Mouse (Mus musculus) spleen, postnatal 10 days (tissue): ENCODE results near the gene Rab3ip.

Experiments used
- DNase-seq, 2 experiments: peaks; one replicate each; pipeline ENCODE4 v3.0.0; 2021 to 2022; ENCODE audit warnings: low spot score in 2 of 2

Rab3ip gene

DNA sequence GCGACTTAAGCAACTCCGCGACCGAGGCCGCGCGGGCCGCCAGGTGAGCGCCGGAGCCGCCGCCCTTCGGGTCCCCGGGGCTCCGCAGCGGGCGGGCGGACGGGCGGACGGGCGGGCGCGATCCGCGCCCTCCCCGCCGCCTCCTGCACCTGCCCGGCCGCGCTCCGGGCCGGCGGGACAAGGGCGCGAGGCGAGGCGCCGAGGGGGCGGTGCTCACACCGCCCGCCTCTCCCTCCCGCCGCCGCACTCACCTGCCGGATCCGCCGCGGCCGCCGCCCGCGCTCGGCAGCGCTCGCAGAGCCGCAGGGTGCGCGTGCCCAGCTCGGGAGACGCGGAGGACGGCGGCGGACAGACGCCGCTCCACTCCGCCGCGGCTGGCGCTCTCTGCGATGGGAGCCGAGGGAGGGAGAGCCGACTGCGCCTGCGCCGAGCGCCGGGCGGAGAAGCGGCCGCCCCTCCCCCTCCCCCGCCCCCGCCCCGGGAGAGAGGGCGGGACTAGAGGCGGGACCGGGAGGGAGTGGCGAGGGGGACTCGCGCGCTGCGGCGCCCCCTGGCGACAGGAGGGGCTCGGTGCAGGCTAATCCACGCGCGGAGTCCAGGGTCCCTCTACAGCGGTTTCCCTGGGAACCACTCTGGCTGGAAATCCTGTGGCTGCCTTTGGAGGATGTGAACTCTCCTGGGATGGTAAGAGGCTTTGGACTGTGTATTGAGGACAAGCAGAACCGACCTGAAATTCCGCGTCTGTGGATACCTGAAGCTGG lies at the start of gene Rab3ip:
Gene Rab3ip (minus strand): TSS at position 761 of the 761 bp plus-strand sequence.
- DNase-seq: peak; percentile 88 to 94

DNA sequence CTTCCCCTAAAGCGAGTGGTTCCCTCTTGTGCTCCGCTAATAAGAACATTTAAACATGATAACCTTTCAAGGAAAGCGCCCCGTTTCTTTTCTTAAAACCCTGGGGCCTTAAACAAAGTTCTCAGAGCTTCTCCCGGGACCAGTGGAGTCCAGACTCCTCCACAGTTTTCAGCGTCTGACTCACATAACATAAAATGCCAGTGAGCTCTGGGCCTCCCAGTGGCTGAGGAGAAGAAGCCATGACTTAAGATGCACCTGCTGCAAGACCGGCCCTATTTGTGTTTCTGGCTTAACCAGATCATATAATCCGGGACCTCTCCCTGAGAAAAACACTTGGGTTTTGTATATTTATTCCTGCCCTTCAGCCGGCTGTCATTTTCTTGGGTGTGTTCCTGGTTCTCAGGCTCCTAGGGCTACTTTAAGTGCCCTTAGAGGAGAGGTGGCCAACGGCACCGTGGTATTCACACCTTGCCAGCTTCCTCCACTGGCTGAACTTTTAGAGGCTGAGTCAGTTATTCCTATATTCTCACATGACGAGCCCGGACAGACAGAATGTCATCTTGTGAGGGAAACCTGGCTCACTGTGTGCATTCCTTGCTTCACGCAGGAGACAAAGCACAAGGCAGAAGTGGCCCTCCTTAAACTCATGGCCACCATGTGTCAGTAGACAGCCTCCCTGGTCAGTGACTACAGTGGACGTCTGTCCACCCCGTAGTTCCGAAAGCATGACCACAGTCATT lies 48.3 kb upstream of the Rab3ip start:
- no peak for DNase-seq

DNA sequence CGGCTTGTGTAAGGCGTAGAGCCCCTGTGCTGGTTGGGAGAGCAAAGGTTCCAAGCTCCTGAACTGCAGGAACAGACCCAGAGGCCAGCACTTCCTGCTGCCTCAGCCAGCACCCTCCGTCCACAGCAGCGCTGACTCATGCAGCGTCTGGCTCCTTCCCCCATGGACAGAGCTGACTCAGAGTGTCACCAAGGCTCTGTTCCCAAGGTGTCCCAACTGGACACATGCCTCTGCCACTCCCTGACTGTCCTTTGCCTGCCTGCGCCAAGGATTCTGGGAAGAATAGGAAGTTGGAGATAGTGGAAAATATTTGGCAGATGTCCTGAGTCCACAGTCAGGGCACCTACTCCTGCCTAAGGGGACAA lies 45.6 kb upstream of the Rab3ip start:
- DNase-seq: no peak

DNA sequence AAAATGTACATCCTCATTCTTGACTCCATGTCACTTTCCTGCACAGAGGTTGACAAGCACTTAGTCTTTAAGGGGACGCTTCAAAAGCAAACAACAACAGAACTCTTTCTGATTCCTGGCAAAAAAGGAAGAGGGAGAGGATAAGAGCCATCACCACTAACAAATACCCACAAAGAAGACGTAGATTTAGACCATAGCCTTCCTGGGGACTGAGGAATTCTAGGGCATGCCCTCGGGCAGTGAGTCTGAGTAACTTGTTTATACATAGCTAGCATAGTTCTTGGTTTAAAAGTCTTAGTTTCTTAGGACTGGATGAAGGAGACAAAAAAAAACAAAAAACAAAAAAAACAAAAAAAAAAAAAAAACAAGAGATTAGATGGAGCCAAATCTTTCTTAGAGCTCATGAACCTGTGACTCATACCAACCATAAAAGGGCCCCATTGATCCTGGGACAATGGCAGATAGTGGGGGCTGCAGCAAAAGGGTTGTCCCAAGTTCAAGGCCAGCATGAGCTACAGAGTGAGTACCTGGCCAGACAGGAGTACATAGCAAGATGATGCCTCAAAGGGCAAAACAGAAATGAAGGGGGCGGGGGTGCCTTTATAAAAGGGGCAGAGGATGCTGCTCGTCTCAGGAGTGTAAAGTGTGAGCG lies 45.1 kb upstream of the Rab3ip start:
- DNase-seq: no peak

DNA sequence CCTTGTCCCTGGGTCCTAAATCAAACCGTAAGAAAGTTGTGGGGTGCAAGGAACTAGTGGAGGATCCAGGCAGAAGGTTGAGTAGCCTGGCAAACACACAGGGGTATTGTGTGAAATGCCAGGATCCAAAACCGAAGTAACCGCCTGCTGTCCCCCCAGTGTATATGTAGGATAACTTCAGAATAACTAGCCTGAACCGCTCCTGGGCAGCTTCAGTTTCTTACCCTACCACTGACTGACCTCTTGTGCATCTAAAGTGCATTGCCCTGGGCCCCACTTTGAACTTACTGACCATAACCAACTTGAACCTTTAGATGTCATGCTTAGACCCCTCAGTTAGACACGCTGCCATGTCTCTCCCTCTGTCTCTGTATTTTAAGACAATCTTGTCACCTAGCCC lies 44.6 kb upstream of the Rab3ip start:
- DNase-seq: no peak

DNA sequence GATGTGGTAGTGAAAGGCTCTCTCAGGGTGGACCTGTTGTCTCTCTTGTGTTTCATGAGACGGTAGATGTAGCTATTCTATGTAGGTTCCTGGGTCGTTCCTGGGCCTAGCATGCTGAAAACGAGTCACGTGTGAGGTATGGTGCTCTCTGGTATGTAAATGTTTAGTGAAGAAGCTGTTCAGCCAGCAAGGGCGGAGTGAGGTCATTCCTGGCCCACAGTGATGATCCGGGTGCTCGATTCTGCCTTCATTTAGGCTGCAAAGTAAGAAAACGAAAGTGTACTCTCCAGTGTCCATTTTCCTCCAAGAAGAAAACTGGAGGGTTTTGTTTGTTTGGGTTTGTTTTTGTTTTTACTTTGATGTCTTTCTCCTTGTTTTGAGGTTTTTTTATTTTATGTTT lies 43.4 kb upstream of the Rab3ip start:
- no peak for DNase-seq

DNA sequence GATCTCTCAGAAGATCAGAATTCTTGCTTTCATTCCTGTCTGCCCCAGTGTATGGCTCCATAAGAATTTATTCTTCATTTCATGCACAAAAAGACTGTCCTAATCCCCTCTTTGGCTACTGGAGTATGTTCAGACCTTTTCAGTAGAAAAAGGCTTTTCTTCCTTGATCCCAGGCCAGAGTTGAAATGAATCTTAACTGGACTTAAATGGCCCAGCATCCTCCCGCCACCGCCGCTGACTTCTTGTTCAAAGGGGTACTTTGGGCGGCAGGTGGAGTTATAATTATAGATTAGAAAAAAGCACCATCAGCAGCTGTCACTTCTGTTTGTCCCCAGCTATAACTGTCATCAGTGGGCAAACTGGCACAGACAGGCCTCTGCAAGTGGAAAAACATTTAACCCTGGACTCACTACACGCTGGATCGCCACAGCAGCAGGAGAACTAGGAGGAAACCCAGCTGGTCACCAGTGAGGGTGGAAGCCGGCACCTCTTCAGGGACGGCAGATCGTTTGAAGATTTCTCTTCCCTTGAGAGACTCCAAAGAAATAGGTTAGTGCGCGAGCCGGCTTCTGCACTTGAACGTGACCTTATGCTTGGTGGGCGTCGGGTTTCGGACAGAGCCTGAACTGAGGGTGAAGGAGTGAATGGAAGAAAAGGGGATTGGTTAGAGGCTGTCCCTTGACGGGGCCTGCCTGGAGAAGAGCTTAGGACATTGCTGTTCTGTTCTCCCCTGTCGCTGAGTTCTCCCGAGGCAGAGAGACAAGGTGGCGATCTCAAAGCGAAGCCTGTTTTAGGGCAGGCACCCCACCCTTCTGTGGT lies 35.9 kb upstream of the Rab3ip start, which contains the start of gene Best3:
Gene Best3 (plus strand): TSS at position 51 of the 819 bp plus-strand sequence.
- DNase-seq: no peak

DNA sequence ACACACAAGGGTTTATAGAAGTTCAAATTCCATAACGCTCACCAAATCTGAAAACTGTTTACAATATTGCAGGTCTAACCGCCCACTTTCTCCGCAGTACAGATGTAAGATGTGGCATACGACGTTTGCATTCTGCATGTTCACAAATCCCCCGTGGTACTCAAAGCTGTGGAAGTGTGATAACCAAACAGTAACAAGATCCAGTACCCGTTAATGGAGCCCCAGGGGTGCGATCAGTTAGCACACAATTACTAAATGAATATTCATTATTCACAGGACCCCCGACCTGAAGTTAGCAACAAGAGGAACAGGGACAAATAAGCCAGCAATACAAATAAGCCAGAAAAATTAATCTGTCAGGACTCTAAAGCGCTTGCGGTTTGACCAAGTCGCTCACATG lies 34.3 kb upstream of the Rab3ip start:
- DNase-seq: no peak

DNA sequence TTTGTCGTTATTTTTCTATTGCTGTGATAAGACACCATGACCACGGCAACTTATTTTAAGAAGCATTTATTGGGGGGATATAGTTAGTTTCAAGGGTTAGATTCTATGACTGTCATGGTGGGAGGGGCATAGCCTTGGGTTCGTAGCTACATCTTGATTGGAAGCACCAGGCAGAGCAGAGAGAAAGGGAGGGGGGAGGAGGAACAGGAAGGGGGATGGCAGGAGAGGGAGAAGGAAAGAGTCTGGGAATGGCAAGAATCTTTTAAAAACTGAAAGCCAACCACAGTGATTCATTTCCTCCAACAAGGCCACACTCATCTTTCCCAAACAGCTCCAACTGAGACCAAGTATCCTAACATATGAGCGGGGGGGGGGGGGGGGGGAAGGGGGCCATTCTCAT lies 32.0 kb upstream of the Rab3ip start:
- DNase-seq: no peak

DNA sequence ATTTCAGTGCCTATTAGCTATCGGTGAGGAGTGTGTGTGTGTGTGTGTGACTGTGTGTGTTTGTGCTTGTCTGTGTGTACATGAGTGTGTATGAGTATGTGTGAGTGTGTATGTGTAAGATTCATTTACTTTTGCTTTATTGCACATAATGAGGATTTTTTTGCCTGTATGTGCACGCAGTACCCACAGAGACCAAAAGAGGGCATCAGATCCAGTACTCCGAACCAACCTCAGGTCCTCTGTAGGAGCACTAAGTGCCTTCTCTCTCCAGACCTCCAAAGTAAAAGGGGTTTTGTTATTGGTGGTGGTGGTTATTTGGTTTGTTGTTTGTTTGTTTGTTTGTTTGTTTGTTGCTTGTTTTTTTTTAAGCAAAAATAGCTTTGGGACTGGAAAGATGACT lies 30.3 kb upstream of the Rab3ip start:
- DNase-seq: peak; percentile 18 to 57

DNA sequence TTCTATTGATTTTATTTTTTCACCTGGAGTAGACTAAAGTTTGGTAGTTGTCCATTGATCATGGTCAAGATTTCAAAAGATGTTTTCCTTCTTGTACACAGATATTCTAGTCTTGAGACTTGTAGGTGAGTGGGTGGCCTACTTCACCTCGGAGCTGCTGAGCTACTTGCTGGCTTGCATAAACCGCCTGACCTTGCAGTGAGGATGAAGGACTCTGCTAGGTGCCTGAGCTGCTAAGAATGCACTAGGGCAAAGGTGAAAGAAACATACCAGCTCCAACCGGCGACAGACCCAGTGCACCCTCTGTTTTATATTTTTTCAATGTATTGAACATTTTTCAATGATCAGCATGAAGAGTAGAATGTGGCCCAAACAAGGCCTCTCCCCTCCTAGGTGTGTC lies 29.7 kb upstream of the Rab3ip start:
- DNase-seq: no peak

DNA sequence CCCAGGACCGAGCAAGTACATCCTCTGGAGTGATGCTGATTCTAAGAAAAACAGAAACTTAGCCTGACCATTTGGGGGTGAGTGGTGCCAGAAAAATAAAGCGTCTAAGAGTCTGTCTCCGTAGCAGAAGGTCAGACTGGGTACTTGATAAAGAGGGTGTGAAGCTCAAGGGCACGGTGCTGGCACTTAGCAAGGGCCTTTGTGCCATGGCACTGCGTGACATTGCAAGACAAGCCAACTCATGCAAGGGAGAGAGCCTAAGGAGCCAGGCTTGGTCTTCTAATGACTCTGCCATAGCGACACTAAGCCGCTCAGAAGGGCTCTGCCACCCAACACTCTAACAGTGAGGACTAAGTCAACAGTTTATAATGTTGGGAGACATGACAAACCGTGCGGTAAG lies 28.3 kb upstream of the Rab3ip start:
- DNase-seq: no peak

DNA sequence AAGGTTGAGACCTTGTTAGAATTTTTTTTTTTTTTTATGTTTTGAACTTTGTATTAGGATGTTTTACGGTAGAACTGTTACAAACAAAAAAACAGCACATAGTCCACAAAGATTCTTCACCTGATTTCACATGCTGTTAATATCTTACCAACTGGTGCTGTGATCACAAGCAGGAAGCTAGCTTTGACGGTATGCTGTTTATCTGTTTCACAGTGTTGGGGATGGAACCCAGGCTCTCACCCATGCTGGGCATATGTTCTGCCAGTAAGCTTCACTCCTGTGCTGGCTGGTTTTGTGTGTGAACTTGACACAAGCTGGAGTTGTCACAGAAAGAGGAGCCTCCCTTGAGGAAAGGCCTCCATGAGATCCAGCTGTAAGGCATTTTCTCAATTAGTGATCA lies 27.3 kb upstream of the Rab3ip start:
- DNase-seq: no peak

DNA sequence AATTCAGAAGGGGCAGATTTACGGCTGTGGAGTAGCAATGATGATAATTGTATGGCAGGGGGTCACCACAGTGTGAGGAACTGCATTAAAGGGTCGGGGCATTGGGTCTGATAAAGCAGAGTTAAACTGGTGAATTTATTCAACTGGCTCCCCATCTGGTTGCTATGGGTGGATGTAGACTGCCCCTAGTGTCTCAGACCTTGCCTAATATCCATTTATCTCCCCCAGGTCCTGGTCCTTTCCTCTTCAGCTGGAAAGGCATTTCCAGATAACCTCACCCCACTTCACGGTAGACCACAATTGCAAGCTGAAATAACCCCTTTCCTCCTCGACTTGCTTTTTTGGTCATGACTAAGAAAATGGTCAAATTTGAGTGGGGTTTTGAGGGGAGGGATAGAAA lies 26.9 kb upstream of the Rab3ip start:
- no peak for DNase-seq

DNA sequence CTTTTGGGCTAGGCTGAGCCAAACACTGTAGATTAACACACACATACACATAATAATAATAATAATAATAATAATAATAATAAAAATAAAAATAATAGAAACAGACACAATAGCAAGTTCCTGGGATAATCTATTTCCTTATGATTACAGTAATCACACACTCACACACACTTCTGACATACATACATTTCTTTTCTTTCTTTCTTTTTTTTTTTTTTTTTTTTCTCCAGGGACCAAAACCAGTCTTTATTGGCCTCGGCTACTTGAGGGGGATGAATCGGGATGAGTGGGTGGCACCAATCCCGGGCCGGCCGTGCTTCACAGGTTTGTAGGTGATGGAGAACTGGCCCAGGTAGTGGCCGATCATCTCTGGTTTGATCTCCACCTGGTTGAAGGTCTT lies 21.9 kb upstream of the Rab3ip start, which contains the start of gene Gm10271:
Gene Gm10271 (minus strand): TSS at position 101 of the 400 bp plus-strand sequence.
- no peak for DNase-seq

DNA sequence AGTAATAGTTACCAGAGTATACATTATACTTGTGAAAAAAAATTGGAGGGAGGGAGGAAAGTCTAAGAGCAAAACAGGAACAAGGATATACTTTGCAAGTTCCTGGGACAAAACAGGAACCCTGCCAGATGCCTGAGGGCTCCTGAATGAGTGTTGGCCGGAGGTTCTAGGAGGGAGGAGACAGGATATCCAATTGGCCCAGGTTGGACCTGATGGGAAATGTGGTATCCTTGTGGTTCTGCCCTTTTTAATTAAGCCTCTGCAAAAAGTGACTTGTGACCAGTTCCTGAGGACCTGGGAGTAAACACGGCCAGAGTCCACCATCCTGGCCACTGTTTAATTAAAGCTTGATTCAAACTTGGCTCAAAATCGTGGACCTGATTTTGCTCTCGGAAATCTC lies 18.2 kb upstream of the Rab3ip start:
- DNase-seq: no peak

DNA sequence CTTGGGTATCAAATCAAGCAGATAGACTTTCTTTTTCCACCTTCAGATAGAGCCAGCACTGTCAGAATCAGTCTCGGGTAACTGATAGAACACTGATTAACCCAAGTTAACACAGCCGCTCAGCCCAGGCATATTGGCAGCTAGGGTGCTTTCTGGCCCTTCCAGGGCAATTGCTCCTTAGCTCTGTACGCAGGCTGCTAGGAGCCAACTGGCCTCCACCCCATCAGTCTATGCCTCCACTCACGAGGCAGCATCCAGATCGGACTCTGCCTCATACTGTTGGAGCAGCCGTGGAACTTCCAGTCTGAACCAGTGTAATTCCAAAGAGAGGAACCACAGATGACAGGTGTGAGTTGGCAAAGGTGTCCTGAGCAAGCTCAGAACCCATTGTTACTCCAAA lies 15.5 kb upstream of the Rab3ip start:
- no peak for DNase-seq

DNA sequence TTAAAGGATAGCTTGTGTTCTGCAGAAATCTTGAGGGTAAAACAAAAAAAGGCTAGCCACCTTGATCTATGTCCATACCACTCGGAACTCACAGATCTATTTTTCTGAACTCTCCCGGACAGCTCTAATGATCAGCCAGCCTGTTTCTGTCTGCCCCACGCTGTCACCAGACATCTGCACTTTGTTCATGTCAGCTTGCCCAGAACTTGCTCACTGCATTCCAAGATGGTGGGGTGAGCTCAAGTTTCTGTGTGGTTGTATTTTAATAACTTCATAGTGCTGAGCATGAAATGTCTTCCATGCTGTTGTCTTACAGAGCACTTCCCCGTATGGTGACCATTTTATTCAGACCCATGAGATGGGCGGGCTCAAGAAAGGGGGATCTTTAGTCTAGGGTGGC lies 14.7 kb upstream of the Rab3ip start:
- DNase-seq: no peak

DNA sequence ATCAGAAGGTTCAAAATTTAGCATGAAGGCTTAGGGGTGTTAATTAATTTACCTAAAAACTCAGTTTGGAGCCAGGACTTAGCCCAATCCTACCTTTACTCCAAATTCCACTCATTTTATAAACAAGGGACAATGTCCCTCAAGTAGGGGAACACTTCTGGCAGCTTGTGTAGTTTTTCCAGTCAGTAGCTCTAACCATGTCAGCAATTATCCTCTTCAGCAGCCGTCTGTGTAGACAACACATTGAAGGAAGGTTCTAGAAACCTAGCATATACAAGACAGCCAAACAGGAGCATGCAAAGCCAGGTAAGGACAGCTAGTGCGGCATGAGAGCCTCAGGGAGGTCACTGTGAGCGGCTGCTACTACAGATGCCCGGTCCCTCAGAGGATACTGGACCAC lies 14.0 kb upstream of the Rab3ip start:
- DNase-seq: no peak

DNA sequence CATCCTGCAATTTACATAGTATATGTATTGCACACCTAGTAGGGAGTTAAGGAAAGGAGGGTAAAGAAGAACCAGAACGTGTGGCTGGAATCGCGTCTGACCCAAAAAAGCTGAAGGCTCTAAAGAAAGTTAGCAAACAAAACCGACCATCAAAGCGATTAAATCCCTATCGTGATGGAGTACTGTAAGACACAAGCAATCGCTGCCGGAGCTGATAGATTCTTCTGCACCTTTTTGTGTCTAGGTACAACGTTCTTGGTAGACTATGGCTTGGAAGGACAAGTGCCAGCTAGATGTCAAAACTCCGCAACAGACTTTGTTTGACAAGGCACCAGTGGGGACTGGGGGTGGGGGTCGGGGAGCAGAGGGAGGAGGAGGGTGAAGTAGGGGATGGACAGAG lies 13.5 kb upstream of the Rab3ip start:
- DNase-seq: no peak

DNA sequence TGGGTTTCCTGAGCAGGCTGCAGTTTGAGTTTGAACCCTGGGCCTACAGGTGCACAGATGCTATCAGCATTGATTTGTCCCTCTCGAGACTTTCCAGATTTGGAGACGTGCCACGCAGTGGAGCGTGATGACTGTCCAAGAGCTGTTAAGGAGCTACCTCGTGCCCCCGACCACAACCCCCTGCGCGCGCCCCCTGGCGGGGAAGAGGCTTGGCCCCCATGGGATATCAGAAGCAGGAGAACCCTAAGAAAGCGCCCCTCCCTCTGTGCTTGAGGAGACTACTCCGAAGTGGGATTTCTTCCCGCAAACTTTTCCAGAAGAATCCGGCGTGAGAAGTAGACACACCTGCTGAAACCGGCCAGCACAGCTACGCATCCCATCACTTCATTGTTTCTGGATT lies 12.2 kb upstream of the Rab3ip start:
- peak in 1 of 2 experiments; percentile 28 for DNase-seq

DNA sequence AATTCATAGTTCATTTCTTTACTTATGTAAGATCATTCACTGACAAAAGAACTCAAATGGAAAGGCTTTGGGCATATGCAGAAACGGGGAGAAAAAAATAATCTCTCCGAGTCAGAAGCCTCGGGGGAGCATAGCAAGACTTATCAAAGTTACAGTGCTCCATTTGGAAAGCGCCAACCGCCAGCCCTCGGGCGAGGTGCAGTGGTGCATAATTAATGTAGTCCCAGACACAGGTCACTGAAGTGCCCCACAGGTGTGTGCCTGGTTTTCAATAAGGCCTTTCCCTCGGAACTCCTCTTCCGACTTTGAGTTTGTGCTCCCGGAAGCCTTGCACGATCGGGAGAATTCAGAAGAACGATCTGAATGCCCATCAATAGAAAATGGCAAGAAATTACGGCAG lies 11.6 kb upstream of the Rab3ip start:
- no peak for DNase-seq
